Mouse (Mus musculus) erythroblast, embryonic 14.5 days (primary cell): ENCODE results near the gene Yif1a. TPM values are rescaled to one million over a fixed set of nuclear protein-coding genes. Genes with fewer than 3 reads are reported as not detected.

Experiments
- H3K27me3 ChIP-seq: 2 replicates; pipeline ENCODE4 v1.6.1; 2012; ENCODE audit warnings: inconsistent platforms; ENCODE audit not compliant: control insufficient read depth
- H3K36me3 ChIP-seq: 2 replicates; pipeline ENCODE4 v1.6.1; 2012; ENCODE audit warnings: mild to moderate bottlenecking, inconsistent platforms; ENCODE audit not compliant: control insufficient read depth
- H3K4me1 ChIP-seq: 2 replicates; pipeline ENCODE4 v1.6.1; 2012; ENCODE audit warnings: inconsistent platforms; ENCODE audit not compliant: control insufficient read depth
- H3K4me3 ChIP-seq: replicated peaks from 2 replicates; pipeline ENCODE3; 2012; ENCODE audit warnings: moderate library complexity, mild to moderate bottlenecking, inconsistent platforms
- H3K9me3 ChIP-seq: 2 replicates; pipeline ENCODE4 v1.6.1; 2012; ENCODE audit warnings: low read length, inconsistent platforms, mixed read lengths; ENCODE audit not compliant: control insufficient read depth
- GATA1 ChIP-seq: IDR thresholded peaks from 2 replicates; pipeline ENCODE4 v1.6.1; 2012; ENCODE audit warnings: low read length, inconsistent platforms, mixed read lengths
- TAL1 ChIP-seq: IDR thresholded peaks from 3 replicates; pipeline ENCODE4 v1.6.1; 2012; ENCODE audit warnings: low read length, inconsistent platforms, mixed read lengths
- polyA plus RNA-seq: library from polyadenylated mRNA; stranded (reverse); fragments of >175 nt; gene quantifications from 2 replicates; pipeline ENCODE4 v1.2.3, GENCODE M21; 2012

Yif1a gene
- polyA plus RNA-seq, 1 experiment: 0.94 TPM

DNA sequence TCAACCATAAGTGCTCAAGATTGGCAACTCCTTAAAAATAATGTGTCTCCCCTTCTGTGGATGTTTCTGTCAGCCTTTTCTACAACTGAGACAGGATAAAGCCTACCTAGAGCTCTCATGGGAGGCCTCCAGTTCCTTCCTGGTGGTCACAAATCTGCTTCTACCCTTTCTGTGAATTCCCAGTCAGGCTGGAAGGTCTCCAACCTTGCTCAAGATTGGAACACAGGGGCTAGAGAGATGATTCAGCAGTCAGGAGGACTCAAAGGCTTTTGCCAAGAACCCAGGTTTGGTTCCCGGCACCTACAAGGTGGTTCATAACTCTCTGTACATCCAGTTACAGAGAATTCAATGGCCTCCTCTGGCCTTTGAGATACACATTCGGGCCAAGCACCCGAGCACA is 34.9 kb downstream of the Yif1a start:
- TF ChIP-seq TAL1 (no peak), GATA1 (no peak)
- Histone ChIP-seq H3K4me1 (peaks cover 8% of the 10 kb centered on the region), H3K27me3 (peaks cover 28% of the 10 kb centered on the region), H3K9me3 (no peaks in the 10 kb centered on the region), H3K4me3 (no peak overlapping the region), H3K36me3 (no peaks in the 10 kb centered on the region)

GRCm38 (mm10) chr19:5124055-5124614 is 35.8 kb downstream of the Yif1a start:
- Histone ChIP-seq H3K4me3 (no peak overlapping the region), H3K36me3 (no peaks in the 10 kb centered on the region), H3K4me1 (no peaks in the 10 kb centered on the region), H3K27me3 (peaks cover 19% of the 10 kb centered on the region), H3K9me3 (no peaks in the 10 kb centered on the region)
- TF ChIP-seq GATA1 (no peak), TAL1 (no peak)

DNA sequence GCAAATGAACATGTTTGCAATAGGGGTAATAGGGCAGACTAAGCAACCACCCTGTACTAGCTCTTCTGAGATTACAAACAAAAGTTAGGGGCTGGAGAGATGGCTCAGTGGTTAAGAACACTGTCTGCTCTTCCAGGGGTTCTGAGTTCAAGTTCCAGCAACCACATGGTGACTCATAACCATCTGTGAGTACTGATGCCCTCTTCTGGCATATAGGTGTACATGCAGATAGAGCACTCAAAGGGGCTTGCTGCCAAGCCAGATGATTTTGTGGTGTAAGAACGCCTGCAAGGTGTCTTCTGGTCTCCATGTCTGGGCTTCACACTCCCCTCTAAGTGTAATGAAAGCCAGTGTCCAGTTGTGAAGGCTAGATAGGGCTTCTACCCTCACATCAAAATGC is 41.4 kb downstream of the Yif1a start:
- Histone ChIP-seq H3K9me3 (no peaks in the 10 kb centered on the region), H3K4me3 (no peak overlapping the region), H3K4me1 (no peaks in the 10 kb centered on the region), H3K36me3 (peaks cover 13% of the 10 kb centered on the region), H3K27me3 (peaks cover 3% of the 10 kb centered on the region; the same call in 1 of the 2 replicates)
- TF ChIP-seq TAL1: no peak
- TF ChIP-seq GATA1: no peak

DNA sequence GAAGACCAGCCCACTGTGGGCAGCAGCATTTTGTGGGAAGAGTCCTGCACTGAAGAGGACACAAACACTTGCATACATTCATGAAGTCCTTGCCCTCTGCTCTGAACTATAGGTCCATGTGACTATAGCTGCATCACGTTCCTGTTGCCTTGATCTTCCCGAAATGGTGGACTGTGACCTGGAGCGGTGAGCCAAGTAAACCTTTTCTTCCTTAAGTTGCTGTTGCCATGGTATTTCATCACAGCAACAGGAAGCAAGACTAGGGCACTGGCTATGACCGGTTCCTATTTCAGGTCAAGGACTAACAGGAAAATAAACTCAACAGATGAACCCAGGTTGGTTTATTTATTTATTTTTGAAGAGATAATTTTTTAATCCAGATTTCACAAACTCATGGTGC is 42.9 kb downstream of the Yif1a start:
- H3K4me3 ChIP-seq: no peak overlapping the region
- H3K27me3 ChIP-seq: peaks cover 3% of the 10 kb centered on the region; the same call in 1 of the 2 replicates
- no peak for TF ChIP-seq GATA1
- TF ChIP-seq TAL1: no peak
- H3K9me3 ChIP-seq: no peaks in the 10 kb centered on the region
- H3K36me3 ChIP-seq: peaks cover 23% of the 10 kb centered on the region
- no peaks in the 10 kb centered on the region for H3K4me1 ChIP-seq

DNA sequence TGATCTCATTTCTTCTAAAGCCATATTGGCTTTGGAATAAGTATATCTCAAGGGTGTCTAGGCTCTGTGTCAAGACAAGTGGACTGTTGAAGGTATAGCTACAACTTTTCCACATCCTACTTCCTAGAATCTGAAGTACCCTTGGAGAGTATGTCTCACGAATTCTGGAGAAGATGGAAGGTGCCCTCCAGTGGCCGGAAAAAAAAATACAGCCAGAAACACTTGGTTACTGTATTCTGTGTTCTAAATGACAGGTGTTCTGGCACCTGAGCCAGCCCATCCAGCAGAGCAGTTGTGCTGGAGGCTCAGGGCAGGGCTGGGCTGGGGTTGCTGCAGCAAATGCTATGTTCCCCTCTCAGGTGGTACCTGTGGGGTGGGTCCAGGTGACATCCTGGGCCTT is 51.3 kb downstream of the Yif1a start:
- Histone ChIP-seq H3K9me3 (no peaks in the 10 kb centered on the region), H3K4me3 (no peak overlapping the region), H3K27me3 (no peaks in the 10 kb centered on the region), H3K36me3 (peaks cover 81% of the 10 kb centered on the region), H3K4me1 (no peaks in the 10 kb centered on the region)
- TF ChIP-seq TAL1 (no peak), GATA1 (no peak)

Other genes with a start within 250 kb of the Yif1a start
- 19.1 and 28.1 TPM in 2 replicates for gene Ccs, start 249.2 kb upstream of the Yif1a start, polyA plus RNA-seq
- gene Ccdc87, start 249.2 kb upstream of the Yif1a start, polyA plus RNA-seq: 0.01 TPM in 1 of 2 replicates, not detected in the other
- 12.0 and 15.6 TPM in 2 replicates for gene Ctsf, start 233.4 kb upstream of the Yif1a start, polyA plus RNA-seq
- 0.07 and 0.20 TPM in 2 replicates for gene Actn3, start 210.6 kb upstream of the Yif1a start, polyA plus RNA-seq
- gene Zdhhc24, start 209.9 kb upstream of the Yif1a start, polyA plus RNA-seq: 1.1 and 1.2 TPM in 2 replicates
- gene Bbs1, start 181.9 kb upstream of the Yif1a start, polyA plus RNA-seq: 0.33 and 0.50 TPM in 2 replicates
- gene Dpp3, start 160.3 kb upstream of the Yif1a start, polyA plus RNA-seq: 4.8 and 6.0 TPM in 2 replicates
- not detected in 2 replicates for gene Peli3, start 145.4 kb upstream of the Yif1a start, polyA plus RNA-seq
- 5.3 and 5.9 TPM in 2 replicates for gene Mrpl11, start 126.4 kb upstream of the Yif1a start, polyA plus RNA-seq
- gene Npas4, start 98.2 kb upstream of the Yif1a start, polyA plus RNA-seq: not detected in 2 replicates
- gene Slc29a2, start 64.7 kb upstream of the Yif1a start, polyA plus RNA-seq: 0.02 and 0.03 TPM in 2 replicates
- gene B4gat1, start 49.7 kb upstream of the Yif1a start, polyA plus RNA-seq: 0.09 and 0.15 TPM in 2 replicates
- 0.03 and 0.04 TPM in 2 replicates for gene AC124502.3, start 49.6 kb upstream of the Yif1a start, polyA plus RNA-seq
- gene Brms1, start 47.2 kb upstream of the Yif1a start, polyA plus RNA-seq: 4.1 and 7.0 TPM in 2 replicates
- 0.03 and 0.13 TPM in 2 replicates for gene Rin1, start 38.1 kb upstream of the Yif1a start, polyA plus RNA-seq
- 0.06 and 0.11 TPM in 2 replicates for gene Cd248, start 20.5 kb upstream of the Yif1a start, polyA plus RNA-seq
- 0.02 TPM in 1 of 2 replicates, not detected in the other for gene Tmem151a, start 3.0 kb upstream of the Yif1a start, polyA plus RNA-seq
- 0.12 and 0.17 TPM in 2 replicates for gene Cnih2, start 10.0 kb downstream of the Yif1a start, polyA plus RNA-seq
- 16.9 and 17.0 TPM in 2 replicates for gene Rab1b, start 18.5 kb downstream of the Yif1a start, polyA plus RNA-seq
- gene Klc2, start 30.0 kb downstream of the Yif1a start, polyA plus RNA-seq: 0.52 and 1.2 TPM in 2 replicates
- gene Pacs1, start 184.6 kb downstream of the Yif1a start, polyA plus RNA-seq: 2.6 and 2.7 TPM in 2 replicates
- 23.0 and 27.9 TPM in 2 replicates for gene Sf3b2, start 206.9 kb downstream of the Yif1a start, polyA plus RNA-seq
- not detected in 2 replicates for gene Gal3st3, start 209.8 kb downstream of the Yif1a start, polyA plus RNA-seq
- not detected in 2 replicates for gene Catsper1, start 247.2 kb downstream of the Yif1a start, polyA plus RNA-seq